Mouse (Mus musculus) liver, adult 2 months (tissue): ENCODE measurements at regions not wholly inside any gene's neighbourhood (a gene's known extent, or its start where the extent isn't known, plus 50 kb on each side); places are given as distances from the start of the nearest gene placed in this dataset.

Source experiments
- DNase-seq: peaks from one replicate; pipeline ENCODE4 v3.0.0-alpha.2; 2011; ENCODE audit warnings: low read depth, low spot score; ENCODE audit errors: extremely low read depth
- H3K27ac ChIP-seq: fragments of 200-500 bp; replicated peaks from 2 replicates; pipeline ENCODE4 v1.5.1; 2012; ENCODE audit warnings: low read depth, mild to moderate bottlenecking, control low read depth, inconsistent platforms, low read length; ENCODE audit not compliant: insufficient read depth
- H3K27me3 ChIP-seq: fragments of 200-500 bp; 2 replicates; pipeline ENCODE4 v1.6.1; 2012; ENCODE audit warnings: mild to moderate bottlenecking, moderate library complexity, low read length, inconsistent platforms; ENCODE audit not compliant: control insufficient read depth, insufficient read depth
- H3K36me3 ChIP-seq: fragments of 200-500 bp; 2 replicates; pipeline ENCODE4 v1.6.1; 2012; ENCODE audit warnings: low read length, inconsistent platforms; ENCODE audit not compliant: control insufficient read depth, insufficient read depth
- H3K4me1 ChIP-seq: fragments of 200-500 bp; 2 replicates; pipeline ENCODE4 v1.6.1; 2011; ENCODE audit warnings: low read length; ENCODE audit not compliant: control insufficient read depth, insufficient read depth
- H3K4me3 ChIP-seq: fragments of 200-500 bp; 2 replicates; pipeline ENCODE4 v1.5.1; 2011; ENCODE audit warnings: low read depth, mild to moderate bottlenecking, control low read depth, low read length, moderate library complexity; ENCODE audit not compliant: insufficient read depth
- H3K79me2 ChIP-seq: fragments of 200-500 bp; 2 replicates; pipeline ENCODE4 v1.6.1; 2012; ENCODE audit warnings: inconsistent platforms, mild to moderate bottlenecking, low read length, moderate library complexity; ENCODE audit not compliant: control insufficient read depth, insufficient read depth
- H3K9ac ChIP-seq: fragments of 200-500 bp; 2 replicates; pipeline ENCODE4 v1.6.1; 2012; ENCODE audit warnings: low read depth, mild to moderate bottlenecking, control low read depth, inconsistent platforms, low read length
- CTCF ChIP-seq: fragments of 200-500 bp; IDR thresholded peaks from 2 replicates; pipeline ENCODE4 v1.5.1; 2011; ENCODE audit warnings: low read depth, low read length, control low read depth
- POLR2A ChIP-seq: fragments of 200-500 bp; IDR thresholded peaks from 2 replicates; pipeline ENCODE4 v1.6.1; 2011; ENCODE audit warnings: low read length, control low read depth; ENCODE audit not compliant: insufficient read depth; ENCODE audit errors: extremely low read depth
- WGBS: fragments of 180-500 bp; shearing (Covaris S2); methylation state at CpG from one replicate; pipeline ENCODE4 v1.1.7; 2018; 5-methylcytosine and 5-hydroxymethylcytosine counted together

- no peaks in the 10 kb centered on the region for H3K36me3 ChIP-seq
- 45% methylated on average over 2 of the region's 2 CpGs for WGBS
- TF ChIP-seq CTCF, result no peak
- no peak for TF ChIP-seq POLR2A
Measured at GRCm38 (mm10) chr1:124793026-124793425, 642.5 kb downstream of the Actr3 start.

GRCm38 (mm10) chr1:124790646-124791045, 644.9 kb downstream of the Actr3 start:
- Histone ChIP-seq H3K36me3 (no peaks in the 10 kb centered on the region), H3K79me2 (no peaks in the 10 kb centered on the region), H3K9ac (no peak overlapping the region), H3K4me1 (no peaks in the 10 kb centered on the region), H3K4me3 (no peak overlapping the region), H3K27ac (no peak overlapping the region), H3K27me3 (no peaks in the 10 kb centered on the region)
- TF ChIP-seq CTCF, result no peak
- TF ChIP-seq POLR2A, result no peak
- WGBS, result 77% methylated on average over 2 of the region's 2 CpGs
- DNase-seq, result no peak

More at GRCm38 (mm10) chr1:124793026-124793425, 642.5 kb downstream of the Actr3 start:
- no peaks in the 10 kb centered on the region for H3K27me3 ChIP-seq
- H3K4me1 ChIP-seq, result no peaks in the 10 kb centered on the region
- no peaks in the 10 kb centered on the region for H3K79me2 ChIP-seq
- no peak overlapping the region for H3K4me3 ChIP-seq
- no peak for DNase-seq
- H3K27ac ChIP-seq, result no peak overlapping the region
- H3K9ac ChIP-seq, result no peak overlapping the region

- Histone ChIP-seq H3K9ac (no peak overlapping the region), H3K36me3 (no peaks in the 10 kb centered on the region), H3K4me3 (no peak overlapping the region), H3K4me1 (no peaks in the 10 kb centered on the region), H3K27ac (no peak overlapping the region), H3K79me2 (no peaks in the 10 kb centered on the region), H3K27me3 (no peaks in the 10 kb centered on the region)
- DNase-seq, result no peak
- WGBS, result 79% methylated on average over 3 of the region's 3 CpGs
- no peak for TF ChIP-seq POLR2A
- no peak for TF ChIP-seq CTCF
Measured at GRCm38 (mm10) chr1:124790130-124790529, 645.4 kb downstream of the Actr3 start.

GRCm38 (mm10) chr1:124783066-124783465, 652.5 kb downstream of the Actr3 start:
- H3K27me3 ChIP-seq, result no peaks in the 10 kb centered on the region
- no peak for TF ChIP-seq CTCF
- no peak for TF ChIP-seq POLR2A
- 83% methylated on average over 2 of the region's 2 CpGs for WGBS
- H3K79me2 ChIP-seq, result no peaks in the 10 kb centered on the region
- H3K4me1 ChIP-seq, result no peaks in the 10 kb centered on the region
- DNase-seq, result no peak
- H3K36me3 ChIP-seq, result no peaks in the 10 kb centered on the region
- no peak overlapping the region for H3K9ac ChIP-seq
- no peak overlapping the region for H3K4me3 ChIP-seq
- H3K27ac ChIP-seq, result no peak overlapping the region

- TF ChIP-seq POLR2A (no peak), CTCF (no peak)
- no peak overlapping the region for H3K27ac ChIP-seq
- DNase-seq, result no peak
- H3K4me3 ChIP-seq, result no peak overlapping the region
- H3K27me3 ChIP-seq, result no peaks in the 10 kb centered on the region
- no peaks in the 10 kb centered on the region for H3K79me2 ChIP-seq
- H3K9ac ChIP-seq, result no peak overlapping the region
- no peaks in the 10 kb centered on the region for H3K4me1 ChIP-seq
- H3K36me3 ChIP-seq, result no peaks in the 10 kb centered on the region
- 85% methylated on average over 2 of the region's 2 CpGs for WGBS
Measured at GRCm38 (mm10) chr1:124777685-124778084, 657.8 kb downstream of the Actr3 start.

GRCm38 (mm10) chr1:124756721-124757120, 678.8 kb downstream of the Actr3 start:
- no peak for DNase-seq
- Histone ChIP-seq H3K27me3 (no peaks in the 10 kb centered on the region), H3K4me3 (no peak overlapping the region), H3K27ac (no peak overlapping the region), H3K79me2 (no peaks in the 10 kb centered on the region), H3K36me3 (no peaks in the 10 kb centered on the region), H3K4me1 (no peaks in the 10 kb centered on the region), H3K9ac (no peak overlapping the region)
- no peak for TF ChIP-seq CTCF
- no peak for TF ChIP-seq POLR2A
